Mouse (Mus musculus): ENCODE data around the gene Calhm4. TPM values are rescaled to one million over a fixed set of nuclear protein-coding genes. Genes with fewer than 3 reads are reported as not detected.

Gene Calhm4
- polyA plus RNA-seq, 1 experiment from 2014 or later, result not detected

Other genes with a start within 250 kb of the Calhm4 start
- not detected in 2 replicates for gene Sult3a1, start 186.6 kb downstream of the Calhm4 start, polyA plus RNA-seq (2015; fragmentation: Nextera tagmentation; extraction: Ambion mirVana)
- 0.04 TPM in 1 of 2 replicates, not detected in the other for gene Rsph4a, start 139.2 kb downstream of the Calhm4 start, polyA plus RNA-seq (2015; fragmentation: Nextera tagmentation; extraction: Ambion mirVana)
- 11.6 and 12.8 TPM in 2 replicates for gene Zup1, start 93.0 kb downstream of the Calhm4 start, polyA plus RNA-seq (2015; fragmentation: Nextera tagmentation; extraction: Ambion mirVana)
- 95.4 and 95.6 TPM in 2 replicates for gene Rwdd1, start 24.7 kb downstream of the Calhm4 start, polyA plus RNA-seq (2015; fragmentation: Nextera tagmentation; extraction: Ambion mirVana)
- gene Trappc3l, start 6.7 kb downstream of the Calhm4 start, polyA plus RNA-seq (2015; fragmentation: Nextera tagmentation; extraction: Ambion mirVana), result not detected in 2 replicates
- gene Calhm5, start 52.2 kb upstream of the Calhm4 start, polyA plus RNA-seq (2015; fragmentation: Nextera tagmentation; extraction: Ambion mirVana), result 1.5 and 1.7 TPM in 2 replicates
- 0.50 and 0.53 TPM in 2 replicates for gene Calhm6, start 83.7 kb upstream of the Calhm4 start, polyA plus RNA-seq (2015; fragmentation: Nextera tagmentation; extraction: Ambion mirVana)
- gene Dse, start 163.4 kb upstream of the Calhm4 start, polyA plus RNA-seq (2015; fragmentation: Nextera tagmentation; extraction: Ambion mirVana), result 13.6 and 15.2 TPM in 2 replicates
- 67.7 and 71.6 TPM in 2 replicates for gene Tspyl1, start 237.9 kb upstream of the Calhm4 start, polyA plus RNA-seq (2015; fragmentation: Nextera tagmentation; extraction: Ambion mirVana)